Mouse (Mus musculus): ENCODE results near the gene Olfr555.
"Not testable (repeated sequence)": the region's sequence is repeated elsewhere in the genome, so short reads cannot be mapped to it uniquely, and the experiment has no call there.

Olfr555 gene

DNA sequence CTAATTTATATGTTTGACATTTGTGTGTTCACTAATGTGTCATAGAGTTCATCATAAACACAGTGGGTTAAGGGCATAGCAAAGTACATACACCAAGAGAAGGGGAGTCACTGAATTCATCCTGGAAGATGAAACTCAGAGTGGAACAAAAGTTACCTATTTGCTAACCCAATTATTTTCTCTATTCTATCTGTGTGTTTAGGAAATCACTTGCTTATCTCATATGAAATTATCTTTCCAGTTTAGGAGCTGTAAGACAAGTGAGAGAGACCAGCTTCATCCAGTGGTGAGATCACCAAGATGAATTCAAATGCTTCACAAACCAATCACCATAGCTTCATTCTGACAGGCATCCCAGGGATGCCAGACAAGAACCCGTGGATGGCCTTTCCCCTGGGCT is at the start of gene Olfr555:
Gene Olfr555 (plus strand): TSS at position 301 of the 400 bp plus-strand sequence.
- DNase-seq (ENCODE audit: low spot score) = no peak

DNA sequence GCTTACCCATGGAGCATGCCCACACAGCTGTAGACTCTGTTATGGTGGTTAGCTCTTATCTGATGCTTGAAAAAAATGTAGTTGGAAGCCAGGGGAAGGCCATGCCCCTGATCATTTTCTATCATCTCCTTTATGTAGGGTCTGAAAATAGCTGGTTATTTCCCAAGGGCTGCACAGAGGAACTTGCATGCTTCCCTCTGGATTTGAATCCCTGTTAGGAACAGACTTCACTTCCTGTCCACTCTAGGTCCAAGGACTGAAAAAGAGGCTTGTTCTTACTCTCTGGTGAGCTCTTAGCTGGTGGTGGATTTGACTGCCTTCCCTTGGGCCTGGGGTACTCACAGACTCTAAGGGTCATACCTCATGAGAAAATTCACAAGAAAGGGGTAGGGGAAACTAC is 40.5 kb upstream of the Olfr555 start, which contains the start of gene Olfr553:
Gene Olfr553 (minus strand): TSS at position 101 of the 400 bp plus-strand sequence.
- DNase-seq (ENCODE audit: low spot score) = no peak

DNA sequence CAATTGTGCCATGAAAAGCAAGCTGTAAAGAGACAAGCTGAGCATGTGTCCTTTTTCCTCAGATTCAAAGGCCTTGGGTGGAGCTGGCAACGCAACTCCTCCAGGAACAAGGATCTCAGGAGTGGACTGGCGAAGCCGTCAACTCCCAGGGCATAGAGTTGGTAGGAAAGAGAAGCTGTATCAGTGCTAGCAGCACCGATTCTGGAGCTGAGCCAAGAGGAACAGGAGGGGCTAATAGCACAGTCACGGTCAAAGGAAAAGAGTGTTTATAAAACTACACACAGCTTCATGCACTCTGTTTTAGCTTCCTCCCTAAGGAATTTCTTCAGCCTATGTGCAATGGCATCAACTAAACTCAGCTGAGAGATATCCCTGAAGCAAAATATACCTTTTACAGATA is 39.0 kb upstream of the Olfr555 start:
- DNase-seq (ENCODE audit: low spot score) = no peak

DNA sequence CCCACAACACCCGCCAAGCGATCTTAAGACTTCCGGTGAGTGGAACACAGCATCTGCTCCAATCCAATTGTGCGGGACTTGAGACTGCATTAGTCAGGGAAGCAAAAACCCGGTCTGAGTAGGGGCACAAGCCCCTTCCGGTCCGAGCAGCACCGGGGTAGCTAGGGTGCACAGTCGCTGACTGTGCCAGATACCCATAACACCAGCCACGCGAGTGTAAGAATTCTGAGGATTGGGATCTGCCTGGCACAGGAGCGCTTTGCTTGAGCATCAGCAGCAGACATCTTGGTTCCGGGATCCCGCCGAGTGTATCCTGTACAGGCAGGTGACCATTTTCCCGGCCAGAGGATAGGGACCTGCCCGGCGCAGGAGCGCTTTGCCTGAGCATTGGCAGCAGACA is 38.3 kb upstream of the Olfr555 start:
- not testable (repeated sequence) for DNase-seq (ENCODE audit: low spot score)

DNA sequence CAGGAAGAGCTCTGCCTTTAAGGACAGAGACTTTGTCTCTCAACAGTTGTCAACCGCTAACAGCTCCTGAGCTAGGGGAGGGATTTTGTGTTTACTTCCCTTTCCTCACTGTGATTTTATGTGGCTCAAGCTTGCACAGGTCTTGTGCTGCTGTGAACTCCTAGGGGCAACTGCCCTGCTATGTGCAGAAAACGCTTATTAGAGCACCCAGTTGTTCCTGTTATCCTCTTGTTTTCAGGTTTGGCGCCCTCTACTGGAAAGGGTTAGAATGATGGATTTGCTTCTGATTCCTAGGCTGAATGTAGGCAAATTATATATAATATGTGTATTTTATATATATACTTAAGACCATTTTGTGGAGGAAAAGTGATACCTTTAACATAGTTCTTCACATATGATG is 22.0 kb upstream of the Olfr555 start:
- peak; percentile 24 for DNase-seq (ENCODE audit: low spot score)

DNA sequence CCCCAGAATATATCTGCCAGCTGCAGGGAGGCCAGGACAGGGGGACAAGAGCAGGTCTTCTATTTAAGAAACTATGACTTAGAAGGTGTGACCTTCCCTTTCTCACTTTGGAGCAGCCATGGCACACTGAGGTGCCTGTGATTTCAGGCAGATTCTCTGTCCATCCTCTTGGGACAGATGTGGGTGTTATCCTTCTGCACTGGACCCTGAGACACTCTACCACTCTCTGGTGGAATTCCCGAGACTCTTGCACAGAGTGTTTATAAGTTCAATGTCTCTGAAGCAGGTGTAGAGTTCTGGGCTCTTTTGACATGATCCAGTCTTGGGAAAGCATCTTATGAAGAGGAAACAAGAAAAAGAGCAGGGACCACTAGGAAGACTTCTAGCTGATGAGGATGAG is 20.5 kb upstream of the Olfr555 start, which contains the start of gene Olfr554:
Gene Olfr554 (plus strand): TSS at position 301 of the 400 bp plus-strand sequence.
- DNase-seq (ENCODE audit: low spot score) = no peak

DNA sequence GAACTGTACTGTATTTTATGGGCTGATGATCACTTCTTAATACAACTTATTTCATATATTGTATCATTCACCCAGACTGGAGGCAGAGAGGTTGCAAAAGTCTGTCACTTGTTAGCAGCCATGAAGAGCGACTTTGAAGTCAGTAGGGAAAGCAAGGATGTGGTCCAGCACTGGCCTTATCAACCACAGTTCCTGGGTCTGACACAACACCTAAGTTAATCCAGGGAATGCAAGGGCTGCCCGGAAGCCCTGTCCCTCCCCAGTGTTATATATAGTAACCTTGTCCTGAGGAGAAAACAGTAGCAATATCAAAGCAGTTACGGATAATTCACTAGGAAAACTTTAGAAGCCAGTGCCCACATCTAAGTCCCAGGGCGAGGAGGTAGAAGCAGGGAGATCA is 13.7 kb upstream of the Olfr555 start:
- not testable (repeated sequence) for DNase-seq (ENCODE audit: low spot score)

DNA sequence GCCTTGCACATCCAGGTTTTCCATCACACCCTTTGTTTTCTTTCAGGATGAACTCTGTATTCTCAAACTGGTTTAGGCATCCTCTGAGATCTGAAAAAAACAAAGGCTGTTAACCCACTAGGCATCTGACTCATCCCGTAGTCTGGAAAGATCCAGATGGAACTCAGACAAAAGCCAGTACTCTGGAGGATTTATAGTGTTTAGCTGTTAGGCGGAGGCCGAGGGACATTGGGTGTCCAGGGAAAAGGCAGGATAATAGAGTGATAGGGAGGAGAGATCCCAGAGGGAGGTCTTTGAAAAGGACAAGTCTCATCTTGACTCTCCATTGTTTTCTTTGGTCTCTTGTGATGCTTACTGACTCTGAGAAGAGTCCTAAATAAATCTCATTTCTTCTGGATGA is 6.0 kb downstream of the Olfr555 start, which contains the start of gene Olfr556:
Gene Olfr556 (plus strand): TSS at position 301 of the 400 bp plus-strand sequence.
- DNase-seq (ENCODE audit: low spot score) = no peak

DNA sequence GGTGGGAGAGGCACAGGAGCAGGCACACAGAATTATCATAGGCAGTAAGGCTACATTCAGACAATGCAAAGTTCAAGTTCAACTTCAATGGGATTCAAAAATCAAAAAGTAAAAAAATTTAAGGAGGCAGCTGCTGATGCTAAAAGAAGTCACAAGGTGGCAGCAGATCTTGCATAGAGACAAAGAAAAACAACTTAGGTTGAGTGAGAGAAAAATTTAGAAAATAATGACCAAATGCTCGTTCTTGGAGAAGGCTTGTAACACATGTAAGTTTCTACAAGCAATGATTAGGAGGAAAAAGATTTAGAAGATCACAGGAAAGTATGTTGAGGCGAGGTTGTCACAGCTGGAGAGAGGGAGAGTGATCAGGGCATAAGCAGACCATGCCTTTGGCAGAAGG is 6.8 kb downstream of the Olfr555 start:
- DNase-seq (ENCODE audit: low spot score) = no peak

DNA sequence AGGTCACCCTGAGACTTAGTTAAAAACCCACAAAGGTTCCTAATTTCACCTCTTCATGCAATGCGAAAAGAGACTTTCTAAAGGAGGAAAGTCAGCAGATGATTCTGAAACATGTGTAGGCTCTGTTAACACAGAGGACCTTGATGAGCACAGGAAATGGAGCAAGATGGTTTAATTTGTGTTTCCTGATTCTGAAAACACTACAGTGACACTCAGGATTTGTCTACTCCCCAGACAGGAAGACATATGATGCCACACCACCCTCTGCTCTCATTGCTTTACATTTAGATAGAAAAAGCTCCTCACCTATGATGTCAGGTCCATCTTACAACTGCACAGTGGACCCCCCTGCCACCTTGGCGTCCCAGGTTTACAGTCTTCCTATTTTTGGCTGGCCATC is 17.6 kb downstream of the Olfr555 start:
- DNase-seq (ENCODE audit: low spot score) = no peak

DNA sequence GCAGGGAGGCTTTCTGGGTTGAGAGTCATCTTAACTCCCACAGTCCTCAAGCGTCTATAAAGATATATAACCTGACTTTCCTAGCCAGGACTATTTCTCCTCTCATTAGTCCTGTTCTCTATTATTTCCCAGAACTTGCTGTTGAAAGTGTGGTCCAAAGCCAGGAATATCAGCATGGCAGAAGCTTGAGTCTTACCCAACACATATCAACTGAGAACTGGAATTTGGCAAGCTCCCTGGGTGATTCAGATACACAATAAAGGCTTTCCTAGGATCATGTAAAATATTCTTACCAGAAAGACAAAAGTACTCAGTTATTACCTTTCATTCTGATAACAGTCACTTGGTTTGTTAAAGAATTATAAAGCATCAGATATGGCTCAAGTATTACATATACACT is 23.3 kb downstream of the Olfr555 start:
- no peak for DNase-seq (ENCODE audit: low spot score)

DNA sequence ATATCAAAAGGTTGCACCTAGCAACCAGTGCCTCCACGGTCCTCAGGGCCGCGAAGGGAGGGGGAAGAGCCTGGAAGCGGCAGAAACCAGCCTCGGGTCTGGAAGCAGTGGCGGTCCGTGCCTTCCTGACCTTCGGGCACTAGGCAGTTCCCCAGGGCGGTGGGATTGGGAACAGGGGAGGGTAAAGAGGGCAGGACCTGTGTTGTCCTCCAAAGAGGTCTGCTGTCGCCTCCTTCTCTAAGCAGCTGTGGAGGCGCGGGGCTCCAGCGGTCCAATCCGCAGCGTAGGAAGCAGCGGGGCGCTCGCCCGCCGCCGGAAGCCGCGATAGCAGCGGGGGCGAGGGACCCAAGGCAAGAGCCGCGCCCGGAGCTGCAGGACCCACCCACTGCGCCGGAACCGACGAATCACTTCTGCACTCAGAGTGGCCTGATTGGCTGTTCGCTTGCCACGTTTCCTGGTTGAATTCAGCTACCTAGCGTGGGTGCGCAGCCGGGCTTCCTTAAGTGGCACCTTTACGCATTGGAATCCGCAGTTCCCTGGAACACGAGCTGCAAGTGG is 28.4 kb downstream of the Olfr555 start, which contains the start of gene Trim68:
Gene Trim68 (minus strand): TSS at position 384 of the 558 bp plus-strand sequence.
- peak; percentile 69 for DNase-seq (ENCODE audit: low spot score)

DNA sequence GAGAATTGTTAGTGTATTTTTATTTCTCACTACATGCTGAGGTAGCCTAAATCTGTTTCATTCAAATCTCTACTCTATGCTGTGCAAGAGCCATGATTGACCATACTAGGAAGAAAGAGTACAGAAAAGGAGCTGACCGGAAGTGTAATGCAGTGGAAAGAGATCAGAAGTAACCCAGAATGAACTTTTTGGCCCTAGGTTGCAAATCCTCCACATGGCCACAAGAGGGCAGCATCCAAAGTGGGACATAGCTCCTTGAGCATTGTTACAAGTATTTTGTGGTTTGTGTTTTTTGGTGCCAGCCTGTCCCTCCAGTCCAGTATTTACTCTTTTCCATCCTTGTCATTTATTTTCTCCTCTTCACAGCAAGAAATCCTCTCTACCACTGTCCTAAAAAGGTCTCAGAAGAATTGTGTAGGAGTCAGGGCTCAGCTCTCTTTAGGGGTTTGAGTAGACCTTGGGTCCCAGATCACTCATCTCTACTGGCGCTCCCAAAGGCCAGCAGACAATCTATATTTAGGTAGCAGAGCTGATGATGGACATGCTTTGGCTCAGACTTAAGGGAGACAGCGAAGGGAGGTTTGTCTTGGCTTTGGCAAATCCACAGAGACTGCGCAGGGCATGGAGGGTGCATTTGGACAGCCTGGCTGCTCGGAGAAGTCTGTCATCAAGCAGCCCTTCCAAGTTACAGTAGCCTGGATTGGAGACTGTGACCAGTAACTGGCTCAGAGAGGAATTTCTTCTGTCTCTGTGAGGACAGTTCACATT is 36.9 kb downstream of the Olfr555 start, which contains the start of gene Olfr557:
Gene Olfr557 (plus strand): TSS at position 553 of the 768 bp plus-strand sequence.
- peak; percentile 30 for DNase-seq (ENCODE audit: low spot score)

DNA sequence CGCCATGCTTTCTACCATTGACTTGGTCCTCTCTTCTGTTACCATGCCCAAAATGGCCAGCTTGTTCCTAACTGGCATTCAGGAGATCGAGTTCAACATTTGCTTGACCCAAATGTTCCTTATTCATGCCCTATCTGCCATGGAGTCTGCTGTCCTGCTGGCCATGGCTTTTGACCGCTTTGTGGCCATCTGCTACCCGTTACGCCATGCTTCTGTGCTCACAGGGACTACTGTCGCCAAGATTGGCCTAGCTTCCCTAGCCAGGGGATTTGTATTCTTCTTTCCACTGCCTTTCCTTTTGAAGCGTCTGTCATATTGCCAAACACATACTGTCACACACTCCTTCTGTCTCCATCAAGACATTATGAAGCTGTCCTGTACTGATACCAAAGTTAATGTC is 39.8 kb downstream of the Olfr555 start:
- no peak for DNase-seq (ENCODE audit: low spot score)

DNA sequence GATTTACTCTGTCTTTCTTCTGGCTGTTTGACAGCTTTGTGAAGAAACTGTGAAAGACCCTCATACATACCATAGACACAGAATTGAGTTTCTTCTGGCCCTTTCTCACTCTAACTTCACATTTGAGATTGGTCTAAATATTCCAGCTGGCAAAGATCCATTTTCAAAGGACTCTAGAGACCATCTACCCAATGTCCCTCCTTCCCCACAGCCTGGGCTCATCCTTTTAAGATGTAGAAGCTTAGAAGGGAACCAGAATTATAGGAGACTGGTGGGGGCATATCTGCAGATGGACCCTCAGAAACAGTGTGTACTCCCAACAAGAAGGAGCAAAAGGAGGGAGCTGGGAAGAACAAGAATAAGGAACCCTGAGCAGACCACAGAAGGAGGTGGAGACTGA is 43.3 kb downstream of the Olfr555 start, which contains the start of gene Olfr558:
Gene Olfr558 (plus strand): TSS at position 301 of the 400 bp plus-strand sequence.
- DNase-seq (ENCODE audit: low spot score) = no peak
